Mouse (Mus musculus) mesoderm, embryonic 11.5 days (tissue): ENCODE measurements around the gene Ajm1.
A peak's percentile ranks its signal among the peaks of the same experiment; 100 is the strongest.
"Not testable (repeated sequence)": the region's sequence is repeated elsewhere in the genome, so short reads cannot be mapped to it uniquely, and the experiment has no call there.

Experiments used
- DNase-seq: peaks from one replicate; pipeline ENCODE4 v3.0.0-alpha.2; 2012; ENCODE audit warnings: low read depth, low spot score

Ajm1 gene

DNA sequence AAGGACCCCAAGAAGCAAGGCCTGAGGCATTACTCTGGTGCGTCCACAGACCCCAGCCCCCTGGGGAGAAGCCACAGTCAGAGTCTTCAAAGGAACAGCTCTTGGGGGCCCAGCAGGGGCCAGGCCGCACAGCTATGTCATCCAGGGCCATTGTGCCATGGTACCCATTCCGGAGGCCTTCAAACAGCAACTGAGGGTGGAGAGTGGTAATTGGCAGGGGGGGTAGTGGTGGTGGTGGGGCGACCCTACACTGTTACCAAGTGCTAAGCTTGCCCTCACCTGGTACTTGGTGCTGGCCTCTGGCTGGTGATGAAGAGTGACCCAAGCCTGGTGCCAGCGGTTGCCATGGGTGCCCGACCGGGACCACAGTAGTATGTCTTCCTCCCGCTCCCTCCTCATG is 15.8 kb downstream of the Ajm1 start:
- no peak for DNase-seq

- no peak for DNase-seq
Observed at GRCm38 (mm10) chr2:25561946-25562345, 19.6 kb downstream of the Ajm1 start.

DNA sequence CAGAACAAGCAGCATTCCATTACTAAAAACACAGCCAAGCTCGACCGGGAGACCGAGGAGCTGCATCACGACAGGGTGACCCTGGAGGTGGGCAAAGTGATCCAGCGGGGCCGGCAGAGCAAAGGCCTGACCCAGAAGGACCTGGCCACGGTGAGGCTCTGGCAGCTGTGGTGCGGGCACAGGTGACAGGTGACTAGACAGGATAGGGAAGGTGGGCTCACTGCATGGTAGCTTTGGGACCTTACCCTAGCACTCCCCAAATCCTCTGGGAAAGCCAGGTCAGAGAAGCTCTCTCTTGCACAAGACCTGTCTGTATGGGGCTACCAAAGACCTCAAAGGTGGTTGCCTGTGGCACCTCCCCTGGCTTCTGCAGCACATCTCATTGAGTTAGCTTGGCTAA is 21.0 kb downstream of the Ajm1 start:
- DNase-seq, result no peak

DNA sequence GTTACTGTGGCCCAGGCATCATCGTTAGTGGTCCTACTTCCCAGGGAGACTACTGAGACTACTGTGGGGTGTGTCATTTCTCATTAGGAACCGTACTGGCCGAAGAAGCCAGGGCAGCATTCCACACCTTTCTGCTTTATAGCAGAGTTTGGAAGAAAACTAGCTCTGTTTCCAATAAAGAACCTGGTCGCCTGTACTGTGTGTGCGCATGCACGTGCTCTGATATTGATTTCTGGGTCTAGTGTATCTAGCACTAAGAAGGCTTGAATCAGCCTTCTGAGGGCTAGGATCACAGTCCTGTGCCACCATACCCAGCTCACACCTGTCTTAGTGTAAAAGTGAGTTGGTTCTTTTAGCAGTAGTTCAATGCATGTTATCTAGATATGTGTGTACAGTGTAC is 22.8 kb downstream of the Ajm1 start:
- no peak for DNase-seq

DNA sequence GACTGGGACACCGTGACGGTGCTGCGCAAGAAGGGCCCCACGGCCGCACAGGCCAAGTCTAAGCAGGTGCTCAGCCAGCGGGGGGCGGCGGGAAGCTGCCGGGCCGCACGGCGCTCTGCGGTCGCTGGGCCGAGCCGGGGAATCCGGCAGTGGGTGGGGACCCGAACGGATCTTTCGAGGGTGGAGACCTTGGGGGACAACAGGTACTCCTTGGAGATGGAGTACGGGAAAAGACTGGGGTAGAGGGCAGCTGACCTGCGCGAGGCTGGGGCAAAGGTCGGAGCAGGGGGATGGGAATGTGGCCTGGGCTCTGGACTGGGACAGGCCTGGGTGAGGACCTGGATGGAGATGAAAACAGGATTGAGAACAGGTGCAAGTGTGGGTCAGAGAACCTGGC is 23.6 kb downstream of the Ajm1 start:
- DNase-seq, result no peak

- peak; percentile 94 for DNase-seq
Observed at GRCm38 (mm10) chr2:25557221-25557963, 24.2 kb downstream of the Ajm1 start, which contains the start of gene Edf1. Gene Edf1 (plus strand): TSS chr2:25557847.

- no peak for DNase-seq
Observed at GRCm38 (mm10) chr2:25556296-25556695, 25.3 kb downstream of the Ajm1 start.

GRCm38 (mm10) chr2:25555479-25555878 is 26.1 kb downstream of the Ajm1 start:
- not testable (repeated sequence) for DNase-seq

- not testable (repeated sequence) for DNase-seq
Observed at GRCm38 (mm10) chr2:25553171-25553786, 28.3 kb downstream of the Ajm1 start.

- DNase-seq, result peak; percentile 39
Observed at GRCm38 (mm10) chr2:25551186-25551585, 30.4 kb downstream of the Ajm1 start.

DNA sequence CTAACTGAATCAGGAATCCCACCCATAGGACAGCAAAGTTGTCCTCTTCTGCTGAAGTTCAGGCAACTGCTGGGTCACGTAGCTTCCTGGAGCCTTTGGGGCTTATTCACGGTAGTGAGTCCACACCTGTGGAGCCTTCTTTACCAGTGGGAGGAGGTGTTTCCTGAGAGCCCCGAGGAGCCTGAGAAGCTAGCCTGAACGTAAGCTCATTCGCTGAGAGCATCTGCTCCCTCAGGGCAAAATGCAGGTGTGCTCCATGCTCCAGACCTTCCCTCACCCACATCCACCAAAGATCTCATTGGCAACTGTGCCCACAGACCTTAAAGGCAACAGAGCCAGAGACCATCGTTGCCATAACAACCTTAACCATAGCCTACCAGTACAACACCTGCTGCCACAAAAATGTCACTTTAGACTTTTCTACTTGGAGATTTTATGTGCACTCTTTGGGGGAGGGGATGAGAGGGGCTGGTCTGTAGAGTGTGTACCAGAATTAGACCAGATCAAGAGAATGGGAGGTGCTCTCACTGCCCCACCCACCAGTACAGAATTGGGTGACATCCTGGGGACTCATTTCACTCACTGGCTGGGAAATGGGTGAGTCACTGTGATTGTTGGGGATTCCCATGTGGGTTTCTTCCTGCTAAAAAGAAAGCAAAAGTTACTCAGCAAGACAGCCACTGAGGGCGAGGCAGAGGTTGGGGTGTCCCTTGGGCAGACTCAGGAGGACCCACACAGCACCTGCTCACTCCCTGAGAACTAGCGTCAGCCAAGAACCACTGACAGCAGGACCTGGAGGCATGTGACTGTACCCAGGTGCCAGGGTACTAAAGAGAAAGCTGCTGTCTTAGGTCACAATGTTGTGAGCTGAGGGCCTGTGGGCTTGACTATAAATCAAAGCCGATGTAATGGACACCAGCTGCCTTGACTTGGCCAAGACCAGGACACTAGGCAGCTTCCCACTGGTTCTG is 32.3 kb downstream of the Ajm1 start:
- no peak for DNase-seq

DNA sequence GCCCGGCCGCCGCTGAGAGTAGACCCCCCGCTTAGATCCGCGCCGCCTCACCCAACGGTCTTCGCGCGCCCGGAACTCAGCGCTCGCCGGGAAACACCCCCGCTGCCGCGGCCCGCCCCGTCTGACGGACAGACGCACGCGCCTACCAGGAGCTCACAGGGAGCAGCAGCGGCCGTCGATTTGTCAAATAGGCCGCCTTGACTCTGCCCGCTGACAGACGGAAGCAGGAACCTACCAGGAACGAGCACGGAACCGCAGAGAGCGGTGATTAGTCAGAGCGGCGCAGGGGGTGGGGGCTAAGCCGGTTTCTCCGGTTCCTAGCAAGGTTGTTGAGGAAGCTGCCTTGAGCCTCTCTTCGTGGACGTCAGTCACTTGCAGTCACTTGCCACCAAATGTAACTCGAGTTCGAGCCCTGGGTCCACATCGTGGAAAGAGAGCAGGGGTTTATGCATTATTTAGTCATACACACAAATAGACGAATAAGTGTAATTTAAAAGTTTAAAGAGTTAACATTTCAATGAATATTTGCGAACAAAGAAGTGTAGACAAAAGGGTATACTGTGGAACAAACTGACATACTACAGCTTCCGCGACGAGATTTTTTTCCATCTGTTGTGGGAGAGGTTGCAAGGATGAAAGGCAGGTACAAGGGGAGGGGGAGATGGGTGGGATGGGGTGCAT is 34.6 kb downstream of the Ajm1 start, which contains the start of gene Traf2:
Traf2 (minus strand) TSS at position 130 of the 681 bp plus-strand sequence.
- peak; percentile 99 for DNase-seq

GRCm38 (mm10) chr2:25545996-25546810 is 35.4 kb downstream of the Ajm1 start:
- no peak for DNase-seq

DNA sequence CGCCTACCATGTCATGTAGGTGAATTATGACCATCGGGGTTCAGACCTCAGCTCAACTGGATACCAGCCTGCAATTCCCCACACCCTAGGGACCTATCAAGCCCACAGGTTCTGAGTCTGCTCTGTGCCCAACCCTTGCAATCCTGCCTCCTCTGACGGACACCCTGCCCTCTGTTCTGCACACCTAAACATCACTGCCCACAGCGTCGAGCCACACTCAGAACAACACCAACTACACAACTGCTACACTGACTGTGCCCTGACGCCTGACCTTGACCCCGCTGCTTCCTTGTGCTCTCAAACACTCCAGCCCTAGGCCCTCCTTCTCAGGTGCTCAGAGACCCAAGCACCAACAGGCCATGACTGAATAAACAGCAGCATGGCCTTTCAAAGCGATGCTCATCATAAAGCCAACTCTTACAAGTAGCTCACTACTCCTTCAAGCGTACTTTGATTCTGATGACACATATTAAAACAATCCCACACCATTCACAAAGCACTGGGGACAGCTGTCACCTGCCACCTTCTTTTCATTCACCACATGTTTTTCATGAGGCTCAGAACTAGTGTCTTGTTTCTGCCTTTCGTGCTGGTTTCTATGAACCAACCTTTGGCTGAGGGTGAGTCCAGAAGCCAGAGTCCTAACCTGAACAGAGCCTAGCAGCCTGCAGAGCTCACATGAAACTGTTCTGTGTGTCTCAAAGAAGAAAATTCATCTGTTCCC is 39.8 kb downstream of the Ajm1 start:
- no peak for DNase-seq

DNA sequence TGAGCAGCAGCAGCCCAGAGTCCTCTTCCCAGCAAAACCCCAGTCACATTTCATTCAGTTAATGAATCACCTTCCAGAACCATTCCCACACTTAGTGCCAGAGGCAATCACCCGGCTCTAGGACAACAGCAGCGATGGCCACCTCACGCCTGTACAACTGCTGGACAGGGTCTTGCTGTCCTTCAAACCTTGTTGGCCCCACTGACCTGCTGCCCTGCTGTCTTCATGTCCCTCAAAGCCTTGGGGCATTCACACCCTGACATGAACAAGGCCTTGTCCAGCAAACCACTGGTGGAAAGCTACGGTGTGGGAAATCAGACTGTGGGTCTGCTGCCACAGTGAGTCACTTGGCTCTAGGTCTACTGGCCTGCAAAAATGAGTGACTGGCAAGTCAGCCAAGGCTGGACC is 41.0 kb downstream of the Ajm1 start:
- DNase-seq, result no peak

GRCm38 (mm10) chr2:25536531-25536930 is 45.0 kb downstream of the Ajm1 start:
- no peak for DNase-seq

GRCm38 (mm10) chr2:25534866-25535182 is 46.7 kb downstream of the Ajm1 start:
- DNase-seq, result no peak

DNA sequence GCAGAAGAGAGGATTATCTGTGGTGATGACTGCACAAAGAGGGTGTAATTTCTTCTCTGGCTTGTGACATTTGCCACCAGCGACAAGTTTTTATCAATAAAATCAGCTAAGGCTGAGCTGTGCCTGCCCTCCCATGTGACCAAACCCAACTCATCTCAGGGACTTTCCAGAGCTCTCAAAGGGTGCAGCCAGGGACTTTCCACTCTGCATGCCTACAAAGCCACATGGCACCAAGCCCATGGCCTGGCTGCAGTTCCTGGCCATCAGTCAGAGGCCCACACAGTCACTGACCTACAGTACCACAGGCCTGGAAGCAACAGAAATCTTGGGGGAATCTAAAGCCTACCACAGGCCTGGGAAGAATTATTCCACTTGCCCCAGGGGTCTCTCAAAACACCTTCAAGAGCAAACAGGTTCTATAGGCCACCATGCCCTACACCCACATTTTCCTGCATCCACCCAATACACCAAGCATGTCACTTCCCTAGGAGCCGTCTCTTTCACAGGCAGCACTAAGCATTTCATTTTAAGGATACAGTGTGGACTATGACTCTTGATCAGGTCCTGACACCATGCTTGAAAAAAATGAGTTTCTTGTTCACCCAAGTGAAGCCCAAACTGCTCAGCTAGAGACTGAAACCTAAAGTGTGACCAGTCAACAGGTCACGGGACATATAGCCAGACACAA is 47.2 kb downstream of the Ajm1 start:
- no peak for DNase-seq

- DNase-seq, result no peak
Observed at GRCm38 (mm10) chr2:25533707-25534106, 47.9 kb downstream of the Ajm1 start.
